Mouse (Mus musculus): ENCODE measurements at regions not wholly inside any gene's neighbourhood (a gene's known extent, or its start where the extent isn't known, plus 50 kb on each side); places are given as distances from the start of the nearest gene placed in this dataset. TPM values are rescaled to one million over a fixed set of nuclear protein-coding genes. Genes with fewer than 3 reads are reported as not detected.
"Not testable (repeated sequence)": the region's sequence is repeated elsewhere in the genome, so short reads cannot be mapped to it uniquely, and the experiment has no call there.

DNA sequence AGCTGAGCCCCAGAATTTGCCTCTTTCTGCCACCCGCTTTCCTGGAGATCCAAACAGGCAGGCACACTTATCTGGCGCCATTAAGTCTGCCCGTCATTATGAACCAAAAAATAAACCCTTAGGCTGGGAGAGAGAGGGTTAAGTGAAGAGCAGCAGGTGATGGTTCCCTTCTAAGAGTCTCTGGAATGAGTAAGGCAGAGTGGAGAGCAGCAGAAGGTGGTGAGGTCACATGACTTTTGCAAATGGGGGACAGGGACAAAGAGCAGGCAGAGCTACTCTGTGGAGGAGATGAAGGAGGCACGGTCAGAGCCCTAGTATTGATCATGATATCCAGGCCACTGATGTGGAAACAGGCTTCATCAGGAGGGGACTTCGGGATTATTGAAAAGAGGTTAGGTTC lies 64.2 kb upstream of the Gadl1 start:
- H3K27ac ChIP-seq (replicated peaks), result no peak overlapping the region
- WGBS, result 80% methylated on average over 5 of the region's 5 CpGs
- no peaks in the 10 kb centered on the region for H3K9me3 ChIP-seq
- H3K4me2 ChIP-seq, result no peak overlapping the region
- 0 out of 2 replicates have a peak, but pooled peaks cover 8% of the 10 kb centered on the region for H3K4me1 ChIP-seq (replicated peaks)
- H3K4me3 ChIP-seq, result no peak overlapping the region
- H3K36me3 ChIP-seq, result no peaks in the 10 kb centered on the region
- H3K27me3 ChIP-seq, result no peaks in the 10 kb centered on the region
- ATAC-seq (ENCODE audit: low FRiP score, low read depth), result no peak
- no peak overlapping the region for H3K9ac ChIP-seq

DNA sequence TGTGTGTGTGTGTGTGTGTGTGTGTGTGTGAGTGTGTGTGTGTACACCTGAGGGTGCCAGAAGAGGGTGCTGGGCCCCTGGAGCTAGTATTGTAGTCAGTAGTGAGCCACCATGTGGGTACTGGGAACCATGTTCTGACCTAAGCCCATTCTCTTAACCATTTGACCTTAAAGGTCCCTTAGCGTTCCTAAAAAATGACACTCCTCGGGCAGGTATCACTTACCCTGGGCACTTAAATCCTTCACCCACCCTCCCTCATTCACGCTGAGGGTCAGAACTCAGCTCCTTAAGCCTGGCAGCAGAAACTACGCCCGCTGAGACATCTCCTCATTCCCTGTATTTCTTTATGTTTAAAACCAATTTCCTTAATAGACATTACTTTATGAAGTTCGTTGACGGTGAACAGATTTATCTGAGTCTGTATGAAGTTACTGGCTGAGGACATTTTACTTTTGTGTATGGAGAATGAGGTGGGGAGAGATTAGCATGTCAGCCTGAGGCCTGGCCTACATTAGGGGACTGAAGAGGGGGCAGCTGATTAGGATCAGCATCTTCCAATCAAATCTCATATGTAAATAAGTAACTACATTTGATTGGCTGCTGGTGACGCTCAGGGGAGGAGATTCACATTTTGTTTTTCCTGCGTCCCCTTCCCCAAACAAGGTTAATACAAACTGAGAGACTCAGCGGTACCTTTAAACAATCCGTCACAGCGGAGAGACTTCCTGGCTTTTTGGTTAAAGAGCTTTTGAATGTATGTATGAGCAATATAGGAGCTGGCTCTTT lies 61.8 kb upstream of the Gadl1 start:
- Histone ChIP-seq H3K4me2 (peak overlapping the region; percentile 47), H3K4me3 (peak overlapping the region; percentile 17), H3K27me3 (no peaks in the 10 kb centered on the region), H3K36me3 (no peaks in the 10 kb centered on the region), H3K9ac (no peak overlapping the region), H3K4me1 (replicated peaks) (0 out of 2 replicates have a peak, but pooled peaks cover 3% of the 10 kb centered on the region), H3K27ac (replicated peaks) (no peak overlapping the region), H3K9me3 (no peaks in the 10 kb centered on the region)
- peak; percentile 61; the same call in 1 of the 2 replicates for ATAC-seq (ENCODE audit: low FRiP score, low read depth)
- 51% methylated on average over 12 of the region's 12 CpGs for WGBS

DNA sequence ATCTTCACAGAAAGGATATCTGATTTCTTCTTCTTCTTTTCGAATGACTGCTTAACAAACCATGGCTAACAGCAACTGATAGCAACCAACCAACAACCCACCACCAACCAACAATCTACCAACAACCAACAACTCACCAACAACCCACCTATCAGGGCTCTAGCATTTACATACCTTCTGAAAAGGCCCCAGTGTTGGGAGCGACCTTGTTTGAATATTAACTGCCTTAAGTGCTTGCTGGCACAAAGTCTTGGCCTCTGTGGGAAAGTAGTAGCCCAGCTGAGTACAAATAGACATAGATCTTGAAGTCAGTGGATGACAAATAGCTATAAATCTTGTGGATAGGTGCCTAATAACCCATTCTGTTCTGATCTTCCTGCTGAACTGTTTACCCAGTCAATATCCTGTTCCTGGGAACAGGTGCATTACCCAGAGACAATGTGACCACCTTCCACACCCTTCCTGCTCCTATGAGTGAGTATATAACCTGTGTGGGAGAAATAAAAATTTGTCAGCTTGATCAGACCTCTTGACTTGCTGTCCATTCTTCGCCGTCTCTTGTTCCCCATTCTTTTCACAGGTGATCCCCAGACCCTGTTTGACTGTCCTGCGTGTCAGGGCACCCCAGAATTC lies 55.9 kb upstream of the Gadl1 start:
- H3K9ac ChIP-seq; H3K9me3 ChIP-seq; ATAC-seq (ENCODE audit: low FRiP score, low read depth); H3K4me3 ChIP-seq; H3K4me1 ChIP-seq (replicated peaks); H3K27ac ChIP-seq (replicated peaks); H3K4me2 ChIP-seq; H3K27me3 ChIP-seq; H3K36me3 ChIP-seq: not testable (repeated sequence)
- WGBS, result 87% methylated on average over 5 of the region's 5 CpGs

DNA sequence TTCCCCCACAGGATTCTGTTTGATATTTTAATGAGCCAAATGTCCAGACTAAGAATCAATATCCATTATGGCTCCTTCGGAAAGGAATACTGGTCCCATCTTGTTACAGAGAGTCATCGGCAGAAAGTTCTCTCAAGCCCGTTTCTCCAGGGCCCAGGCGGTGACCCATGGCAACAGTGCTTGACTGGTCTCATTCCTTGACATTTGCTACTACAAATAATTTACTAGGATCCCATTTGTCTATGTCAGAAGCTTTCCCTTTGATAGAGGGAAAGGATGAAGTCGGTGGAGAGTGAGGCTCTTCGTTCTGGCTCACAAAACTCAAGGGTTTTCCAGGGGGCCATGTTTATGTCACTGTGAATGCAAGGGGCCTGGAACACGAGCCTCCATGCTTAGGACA lies 52.0 kb upstream of the Gadl1 start:
- Histone ChIP-seq H3K9me3 (no peaks in the 10 kb centered on the region), H3K27ac (replicated peaks) (no peak overlapping the region), H3K4me2 (no peak overlapping the region), H3K4me3 (no peak overlapping the region), H3K4me1 (replicated peaks) (no peaks in the 10 kb centered on the region), H3K36me3 (no peaks in the 10 kb centered on the region), H3K9ac (no peak overlapping the region), H3K27me3 (no peaks in the 10 kb centered on the region)
- no peak for ATAC-seq (ENCODE audit: low FRiP score, low read depth)
- 59% methylated on average over 7 of the region's 7 CpGs for WGBS

DNA sequence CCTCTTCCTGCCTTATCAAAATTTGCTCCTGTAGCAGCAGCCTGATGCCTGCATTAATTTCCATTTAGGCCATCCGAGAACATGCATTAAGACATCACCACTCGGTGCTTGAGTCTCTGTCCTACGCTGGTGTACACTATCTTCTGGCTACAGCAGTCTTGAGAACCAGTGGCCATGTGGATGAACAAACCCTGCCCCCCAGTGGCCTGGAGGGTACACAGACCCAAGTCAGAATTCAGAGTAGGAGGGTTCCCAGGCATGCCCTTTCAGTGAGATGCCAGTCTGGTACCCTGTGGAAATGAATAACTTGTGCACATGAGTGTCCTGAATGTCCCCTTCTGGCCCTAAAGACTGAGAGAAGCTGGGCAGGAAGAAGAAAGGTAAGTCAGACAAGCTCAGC lies 50.4 kb upstream of the Gadl1 start:
- H3K4me2 ChIP-seq, result no peak overlapping the region
- no peak overlapping the region for H3K4me3 ChIP-seq
- no peak overlapping the region for H3K27ac ChIP-seq (replicated peaks)
- ATAC-seq (ENCODE audit: low FRiP score, low read depth), result no peak
- H3K9ac ChIP-seq, result no peak overlapping the region
- no peaks in the 10 kb centered on the region for H3K4me1 ChIP-seq (replicated peaks)
- H3K9me3 ChIP-seq, result no peaks in the 10 kb centered on the region
- H3K27me3 ChIP-seq, result no peaks in the 10 kb centered on the region
- WGBS, result 72% methylated on average over 3 of the region's 3 CpGs
- no peaks in the 10 kb centered on the region for H3K36me3 ChIP-seq

MicroRNAs in the stretch of these regions (microRNA counts, 519-probe panel; counts per million panel counts)
- 2,299 counts per million, percentile 29 among the panel's probes with 10 or more counts for microRNA mmu-miR-467h+mmu-miR-669d+mmu-miR-669l

Small RNAs in the stretch of these regions (microRNA-seq; reads per million reads assigned to microRNA genes)
- gene Gm22243 (not detected), gene Gm25510 (not detected), gene Gm26303 (not detected), gene Mir467h (not detected)

Measured in hindbrain, embryonic 15.5 days (tissue).